Mouse (Mus musculus) retina, postnatal 1 day (tissue): ENCODE data around the gene Slc39a11.

Source experiments
- DNase-seq: peaks from one replicate; pipeline ENCODE4 v3.0.0-alpha.2; 2012

Slc39a11 gene

DNA sequence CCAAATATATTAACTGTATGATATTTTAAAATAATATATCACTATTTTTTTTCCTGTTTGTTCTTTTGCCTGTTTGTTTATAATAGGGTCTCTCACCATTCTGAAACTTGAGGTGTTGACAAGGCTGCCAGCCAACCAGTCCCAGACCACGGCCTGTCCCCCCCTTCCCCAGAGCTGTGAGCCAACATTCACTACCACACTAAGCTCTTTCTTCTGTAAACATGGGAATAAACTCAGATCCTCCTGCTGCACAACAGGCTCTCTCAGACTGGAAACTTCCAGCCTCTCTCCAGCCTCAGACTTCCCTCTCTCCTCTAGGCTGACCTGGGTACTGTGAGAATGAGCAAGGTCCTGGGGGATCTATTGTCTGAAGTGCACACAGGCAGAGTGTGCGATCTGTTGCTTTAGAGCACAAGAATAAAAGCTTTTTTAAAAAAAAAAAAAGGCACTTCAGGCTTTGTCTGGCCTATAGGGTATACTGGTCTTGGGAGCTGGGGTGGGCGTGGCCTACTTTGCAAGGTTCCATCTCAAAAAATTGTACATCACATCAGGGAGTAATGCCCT, 322.3 kb downstream of the Slc39a11 start:
- DNase-seq: no peak

- DNase-seq: peak; percentile 89
These were observed 323.4 kb downstream of the Slc39a11 start for GRCm38 (mm10) chr11:113326387-113327011.

- no peak for DNase-seq
These were observed 328.3 kb downstream of the Slc39a11 start for GRCm38 (mm10) chr11:113321601-113322000.

- DNase-seq: no peak
These were observed 340.5 kb downstream of the Slc39a11 start for GRCm38 (mm10) chr11:113309265-113309951.

GRCm38 (mm10) chr11:113308256-113308941, 341.5 kb downstream of the Slc39a11 start:
- DNase-seq: peak; percentile 73

DNA sequence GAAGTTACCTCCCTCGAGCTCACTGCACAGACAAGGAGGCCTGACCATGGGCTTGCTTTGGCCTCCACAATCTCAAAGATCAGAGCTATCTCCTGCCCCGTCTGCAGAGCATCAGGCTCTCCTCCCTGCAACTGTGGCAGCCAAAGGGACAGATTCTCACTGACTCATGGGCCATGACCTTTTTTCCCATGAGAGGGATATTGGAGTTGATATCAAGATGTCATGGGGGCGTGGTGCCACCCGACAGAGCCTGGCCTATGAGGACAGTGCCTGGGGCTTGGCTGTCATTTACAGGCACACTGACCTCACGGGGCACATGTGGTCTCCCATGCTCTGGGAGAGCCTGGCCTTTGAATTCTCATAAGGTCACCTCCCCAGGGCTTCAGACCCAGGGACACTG, 346.7 kb downstream of the Slc39a11 start:
- DNase-seq: no peak

DNA sequence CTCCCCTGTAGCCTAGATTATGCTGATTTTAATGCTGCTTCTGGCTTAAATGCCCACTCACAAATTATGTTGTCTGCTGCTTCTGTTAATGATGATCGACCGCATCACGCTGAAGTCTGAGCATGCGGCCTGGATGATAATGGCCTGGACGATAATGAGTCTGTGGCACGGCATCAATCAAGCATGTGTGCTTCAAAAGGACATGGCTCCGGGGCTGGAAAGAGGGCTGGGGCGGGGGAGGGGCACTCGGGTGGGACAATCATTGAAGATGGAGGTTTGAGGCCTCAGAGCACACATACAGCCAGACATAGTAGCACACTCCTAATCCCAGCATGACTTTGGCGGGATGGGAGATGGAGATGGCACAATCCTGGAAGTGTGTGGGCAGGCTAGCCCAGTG, 350.4 kb downstream of the Slc39a11 start:
- DNase-seq: peak; percentile 77

DNA sequence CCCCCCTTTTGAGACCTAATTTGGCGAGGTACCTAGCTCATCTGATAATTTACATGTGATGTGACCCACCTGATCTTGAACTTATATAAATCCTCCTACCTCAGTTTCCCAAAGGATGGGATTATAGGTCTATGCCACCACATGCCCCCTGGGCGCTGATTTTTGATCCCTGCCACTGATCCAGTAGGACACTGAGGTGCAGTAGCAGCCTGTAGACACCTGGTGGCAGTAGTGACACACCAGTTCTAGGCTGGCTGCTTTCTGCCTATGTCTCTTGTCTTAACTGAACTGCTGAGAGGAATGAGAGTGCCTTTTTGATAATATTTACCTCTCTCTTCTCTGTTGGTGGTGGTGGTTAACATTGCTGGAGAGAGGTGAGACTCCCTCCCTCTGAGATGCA, 352.1 kb downstream of the Slc39a11 start:
- peak; percentile 84 for DNase-seq

DNA sequence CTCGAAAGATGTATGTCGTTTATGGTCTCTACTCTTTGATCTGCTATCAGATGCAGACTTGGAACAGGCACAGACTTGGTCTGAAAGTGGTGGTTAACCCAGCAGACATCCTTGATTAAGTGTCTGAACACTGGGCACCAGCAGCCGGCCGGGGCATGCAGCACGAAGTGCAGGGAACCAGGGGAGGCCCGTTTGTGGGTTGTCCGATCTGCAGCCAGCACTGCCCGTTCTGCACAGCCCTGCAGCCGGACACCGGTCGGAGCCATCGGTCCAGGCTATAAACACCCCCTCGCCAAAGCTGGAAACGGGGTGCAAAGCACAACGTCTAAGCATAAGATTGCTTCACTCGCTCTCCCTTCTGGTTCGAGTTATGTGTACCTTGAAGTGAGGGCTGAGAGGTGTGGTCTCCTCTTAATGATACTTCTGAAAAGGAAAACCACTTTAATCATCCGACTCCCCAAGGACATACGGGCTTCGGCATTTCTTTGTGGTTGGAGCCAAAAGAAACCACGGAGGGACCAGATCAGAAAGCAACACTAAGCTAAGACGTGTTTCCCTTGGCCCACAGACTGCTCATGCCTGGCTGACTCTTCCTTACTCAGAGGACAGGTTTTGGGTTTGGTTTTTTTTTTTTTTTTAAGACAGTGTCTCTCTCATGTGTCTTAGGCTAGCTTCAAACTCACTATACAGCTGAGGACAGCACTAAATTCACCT, 352.8 kb downstream of the Slc39a11 start:
- no peak for DNase-seq

DNA sequence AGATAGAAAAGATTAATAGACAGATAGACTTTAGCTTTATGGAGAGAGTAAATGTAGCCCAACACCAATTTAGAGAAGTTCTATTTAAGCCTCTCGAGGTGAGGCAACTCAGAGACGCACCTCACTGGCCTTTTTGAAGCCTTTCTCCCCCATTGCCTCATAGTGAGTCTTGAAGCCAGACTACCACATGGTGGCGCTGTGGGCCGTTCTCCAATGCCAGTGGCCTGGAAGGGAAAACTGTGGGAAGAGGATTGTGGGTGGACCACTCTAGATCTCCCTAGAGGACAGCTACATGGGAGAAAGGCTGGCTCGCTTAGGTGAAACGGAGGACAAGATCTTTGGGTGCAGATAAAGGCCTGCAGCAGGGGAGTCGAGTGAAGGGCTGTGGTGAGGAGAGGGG, 353.7 kb downstream of the Slc39a11 start:
- peak; percentile 87 for DNase-seq

- peak; percentile 74 for DNase-seq
These were observed 355.4 kb downstream of the Slc39a11 start for GRCm38 (mm10) chr11:113294518-113294917.

GRCm38 (mm10) chr11:113292906-113293614, 356.8 kb downstream of the Slc39a11 start:
- DNase-seq: no peak

DNA sequence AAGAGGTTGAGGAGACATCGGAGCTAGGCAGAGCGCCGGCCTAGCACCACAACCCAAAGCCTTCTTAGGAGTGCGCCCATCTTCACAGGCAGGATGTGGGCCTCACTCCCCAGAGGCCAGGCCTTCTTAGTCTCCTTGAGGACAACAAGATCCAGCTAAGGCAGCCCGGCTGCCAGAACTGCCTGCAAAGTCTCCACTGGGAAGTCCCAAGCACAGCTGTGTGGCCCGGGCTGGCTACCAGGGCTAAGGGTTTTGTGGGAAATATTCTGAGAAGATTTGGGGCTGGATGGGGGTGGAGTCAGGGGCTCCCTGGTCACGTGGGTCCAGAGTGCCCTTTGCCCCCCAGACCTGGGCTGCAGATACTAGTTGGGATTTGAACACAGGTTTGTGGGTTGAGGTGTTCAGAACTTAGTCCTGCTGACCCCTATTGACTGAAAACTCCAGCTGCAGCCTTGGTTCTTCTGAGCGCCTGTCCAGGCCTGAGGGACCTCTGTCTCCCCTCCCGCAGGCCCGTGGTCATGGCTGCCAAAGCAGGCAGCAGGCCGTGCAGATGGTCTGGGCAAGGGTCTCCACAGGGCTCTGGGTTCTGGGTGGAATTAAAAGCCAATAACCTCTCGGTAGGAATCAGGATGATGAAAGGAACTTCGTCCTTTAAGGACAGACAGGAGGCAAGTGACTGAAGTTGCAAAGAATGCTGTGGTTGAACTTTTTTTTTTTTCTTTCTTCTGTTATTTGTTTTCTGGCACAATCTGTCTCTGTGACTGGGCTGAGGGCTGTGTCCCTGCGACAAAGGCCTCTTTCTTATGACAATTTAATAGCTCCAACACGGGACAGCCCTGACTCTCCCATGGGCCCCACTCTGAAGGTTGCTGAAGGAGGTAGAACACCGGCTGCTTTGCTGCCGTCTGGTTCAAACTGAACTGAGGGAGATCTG, 357.8 kb downstream of the Slc39a11 start:
- no peak for DNase-seq

DNA sequence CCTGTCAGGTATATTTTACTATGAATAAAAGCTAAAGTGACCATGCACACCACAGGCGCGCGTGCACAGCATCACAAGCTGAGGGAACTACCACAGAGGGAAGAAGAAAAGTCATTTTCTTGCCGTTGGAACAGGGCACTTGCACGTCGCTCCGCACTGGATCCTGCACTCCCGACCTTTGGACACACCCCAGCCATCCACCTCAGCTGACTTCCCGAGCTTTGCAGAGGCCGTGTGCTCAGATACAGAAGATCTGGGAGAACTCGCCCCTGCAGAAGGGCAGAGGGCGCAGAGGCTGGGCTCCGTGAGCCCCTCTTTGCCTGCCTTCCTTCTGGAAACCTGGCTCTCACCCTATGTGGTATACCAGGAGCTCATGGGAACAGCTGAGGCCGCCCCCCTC, 359.0 kb downstream of the Slc39a11 start:
- no peak for DNase-seq

DNA sequence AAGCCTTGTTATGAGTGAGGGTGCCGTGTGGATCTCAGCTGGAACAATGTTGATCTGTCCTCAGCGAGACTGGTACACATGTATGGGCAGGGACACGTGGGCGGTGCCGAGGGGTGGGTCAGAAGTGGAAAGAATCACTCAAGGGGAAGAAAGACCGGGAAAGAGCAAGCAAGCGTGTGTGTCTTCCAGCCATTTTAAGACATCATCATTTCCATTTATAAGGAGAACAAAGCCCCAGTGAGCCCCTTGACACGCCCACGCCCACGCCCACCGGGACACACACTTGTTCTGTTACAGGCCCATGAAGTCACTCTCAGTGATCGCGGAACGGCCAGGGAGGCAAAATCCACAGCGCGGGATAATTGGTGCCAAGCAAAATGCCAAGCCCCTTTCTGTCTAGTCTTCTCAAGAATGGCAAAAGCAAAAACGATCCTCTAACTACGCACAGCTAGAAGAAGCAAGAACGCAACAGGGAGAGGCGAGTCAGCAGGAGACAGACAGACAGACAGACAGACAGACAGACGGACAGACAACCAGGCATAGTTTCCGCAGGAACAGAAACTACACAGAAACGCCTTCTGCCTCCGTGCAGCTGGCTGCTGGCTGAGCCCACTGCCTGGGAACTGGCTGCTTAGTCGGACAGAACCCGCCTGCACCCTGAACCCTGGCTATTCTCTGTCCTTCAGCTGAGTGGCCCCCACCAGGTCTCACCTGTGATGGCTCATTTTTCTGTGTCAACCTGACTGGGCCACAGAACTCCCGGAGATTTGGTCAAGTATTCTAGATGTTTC, 364.7 kb downstream of the Slc39a11 start:
- DNase-seq: peak; percentile 51

- DNase-seq: no peak
These were observed 366.5 kb downstream of the Slc39a11 start for GRCm38 (mm10) chr11:113283376-113283811.

- no peak for DNase-seq
These were observed 371.6 kb downstream of the Slc39a11 start for GRCm38 (mm10) chr11:113278238-113278637.

DNA sequence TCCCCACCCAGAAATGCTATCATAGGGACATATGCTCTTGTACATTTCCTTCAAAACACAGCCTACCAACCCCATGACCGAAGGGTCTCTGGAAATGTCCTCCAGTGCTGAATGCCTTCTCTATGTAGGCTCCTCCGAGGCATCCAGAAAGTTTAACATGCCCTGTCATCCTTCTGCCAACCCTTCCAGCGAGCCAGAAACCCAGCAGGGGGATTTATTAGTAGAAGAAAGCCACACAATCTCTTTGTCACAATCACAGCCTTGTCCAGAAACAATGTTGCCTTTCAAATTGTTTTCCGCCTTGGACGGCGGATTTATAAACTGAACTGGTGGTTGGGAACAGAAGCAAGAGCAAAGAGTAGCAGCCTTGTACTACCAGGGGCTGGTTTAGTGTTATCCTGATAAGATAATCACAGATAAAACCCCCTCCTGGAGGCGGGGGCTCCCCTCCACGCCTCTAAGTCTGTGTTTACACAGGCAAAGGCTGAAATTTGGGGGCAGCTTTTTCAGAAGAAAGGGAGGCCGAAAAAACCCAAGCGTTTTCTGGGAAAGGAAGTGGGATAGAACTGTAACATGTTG, 372.8 kb downstream of the Slc39a11 start:
- peak; percentile 47 for DNase-seq

- peak; percentile 51 for DNase-seq
These were observed 373.4 kb downstream of the Slc39a11 start for GRCm38 (mm10) chr11:113276518-113276917.

DNA sequence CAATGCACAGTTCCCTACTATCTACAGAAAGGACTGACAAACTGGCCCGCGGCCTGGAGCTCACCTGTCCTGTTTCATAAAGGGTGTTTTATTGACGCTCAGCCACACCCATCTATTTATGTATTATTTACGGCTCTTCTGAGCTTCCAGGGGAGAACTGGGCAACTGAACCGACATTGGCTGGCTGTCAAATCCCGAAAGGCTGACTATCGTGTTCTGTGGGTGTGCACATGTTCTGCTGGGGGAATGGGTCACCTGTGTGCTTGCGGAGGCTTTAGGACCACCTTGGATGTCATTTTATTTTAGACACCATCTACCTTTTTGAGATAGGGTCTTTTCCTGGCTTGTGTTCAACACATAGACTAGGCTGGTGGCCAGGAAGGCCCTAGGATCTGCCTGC, 375.8 kb downstream of the Slc39a11 start:
- DNase-seq: no peak
